Mouse (Mus musculus) kidney, embryonic 14.5 days (tissue): ENCODE results near the gene Tle6. TPM values are rescaled to one million over a fixed set of nuclear protein-coding genes. Genes with fewer than 3 reads are reported as not detected.

Experiments
- ATAC-seq: fragments of 200-750 bp; cut with Nextera tagmentation; 2 replicates; pipeline ENCODE4 v1.8.0; 2017; ENCODE audit warnings: moderate number of reproducible peaks, mild to moderate bottlenecking, moderate TSS enrichment, moderate library complexity; ENCODE audit not compliant: low FRiP score, low TSS enrichment
- H3K27ac ChIP-seq: fragments of 300-500 bp; sonication (generic); 2 replicates; pipeline ENCODE4 v1.5.1; 2014; ENCODE audit warnings: low read depth, mild to moderate bottlenecking, low read length, moderate library complexity, mixed read lengths
- H3K27me3 ChIP-seq: fragments of 300-500 bp; sonication (generic); 2 replicates; pipeline ENCODE4 v1.6.1; 2014; ENCODE audit warnings: mild to moderate bottlenecking, low read length; ENCODE audit not compliant: control insufficient read depth, insufficient read depth
- H3K36me3 ChIP-seq: fragments of 300-500 bp; sonication (generic); 2 replicates; pipeline ENCODE4 v1.6.1; 2014; ENCODE audit warnings: low read length, mixed read lengths; ENCODE audit not compliant: control insufficient read depth, insufficient read depth
- H3K4me1 ChIP-seq: fragments of 300-500 bp; sonication (generic); 2 replicates; pipeline ENCODE4 v1.6.1; 2014; ENCODE audit warnings: low read length, mixed read lengths; ENCODE audit not compliant: control insufficient read depth, insufficient read depth
- H3K4me2 ChIP-seq: fragments of 300-500 bp; sonication (generic); replicated peaks from 2 replicates; pipeline ENCODE4 v1.6.1; 2014; ENCODE audit warnings: low read depth, mild to moderate bottlenecking, low read length
- H3K4me3 ChIP-seq: fragments of 300-500 bp; sonication (generic); 2 replicates; pipeline ENCODE4 v1.5.1; 2014; ENCODE audit warnings: mild to moderate bottlenecking, low read length
- H3K9ac ChIP-seq: fragments of 300-500 bp; sonication (generic); 2 replicates; pipeline ENCODE4 v1.6.1; 2014; ENCODE audit warnings: low read depth, mild to moderate bottlenecking, low read length, moderate library complexity
- H3K9me3 ChIP-seq: fragments of 300-500 bp; sonication (generic); 2 replicates; pipeline ENCODE4 v1.6.1; 2016; ENCODE audit warnings: low read length; ENCODE audit not compliant: control insufficient read depth
- WGBS: fragments of 180-500 bp; shearing (Covaris S2); extraction: QIAGEN DNeasy Blood & Tissue Kit; methylation state at CpG from one replicate; pipeline ENCODE4 v1.1.7; 2014; 5-methylcytosine and 5-hydroxymethylcytosine counted together
- polyA plus RNA-seq: library from polyadenylated mRNA; unstranded; fragments of >200 nt; fragmentation: Nextera tagmentation; extraction: Ambion mirVana; gene quantifications from 2 replicates; pipeline ENCODE4 v1.2.1, GENCODE M21; 2014

Gene Tle6
- polyA plus RNA-seq, 1 experiment from 2014 or later = 15.5 TPM

DNA sequence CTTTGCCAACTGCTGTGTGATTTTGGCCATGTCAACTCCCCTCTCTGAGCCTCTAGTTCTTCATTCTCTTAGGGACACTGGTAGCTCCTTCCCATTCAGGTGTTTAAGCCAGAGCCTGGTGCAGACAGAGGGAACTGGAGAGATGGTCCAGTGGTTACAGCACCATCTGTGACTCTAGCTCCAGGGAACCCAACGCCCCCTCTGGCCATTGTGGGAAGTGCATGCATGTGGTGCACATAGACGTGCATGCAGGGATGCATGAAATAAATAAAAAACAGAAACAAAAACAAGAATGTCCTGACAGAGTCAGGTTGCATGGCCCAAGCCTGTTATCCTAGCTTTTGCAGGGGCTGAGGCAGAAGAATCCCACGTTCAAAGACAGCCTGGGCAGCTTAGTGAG, 44.6 kb downstream of the Tle6 start:
- Histone ChIP-seq H3K27ac (no peak overlapping the region), H3K4me1 (peaks cover 7% of the 10 kb centered on the region), H3K27me3 (no peaks in the 10 kb centered on the region), H3K4me3 (no peak overlapping the region), H3K9ac (no peak overlapping the region), H3K4me2 (no peak overlapping the region), H3K9me3 (no peaks in the 10 kb centered on the region), H3K36me3 (no peaks in the 10 kb centered on the region)
- WGBS = 73% methylated on average over 3 of the region's 3 CpGs
- ATAC-seq = no peak

- 77% methylated on average over 6 of the region's 6 CpGs for WGBS
- Histone ChIP-seq H3K27me3 (no peaks in the 10 kb centered on the region), H3K27ac (no peak overlapping the region), H3K4me2 (no peak overlapping the region), H3K4me3 (no peak overlapping the region), H3K9ac (no peak overlapping the region), H3K9me3 (no peaks in the 10 kb centered on the region), H3K36me3 (no peaks in the 10 kb centered on the region), H3K4me1 (no peaks in the 10 kb centered on the region)
- ATAC-seq = no peak
These were observed 46.8 kb downstream of the Tle6 start for GRCm38 (mm10) chr10:81553807-81554755.

DNA sequence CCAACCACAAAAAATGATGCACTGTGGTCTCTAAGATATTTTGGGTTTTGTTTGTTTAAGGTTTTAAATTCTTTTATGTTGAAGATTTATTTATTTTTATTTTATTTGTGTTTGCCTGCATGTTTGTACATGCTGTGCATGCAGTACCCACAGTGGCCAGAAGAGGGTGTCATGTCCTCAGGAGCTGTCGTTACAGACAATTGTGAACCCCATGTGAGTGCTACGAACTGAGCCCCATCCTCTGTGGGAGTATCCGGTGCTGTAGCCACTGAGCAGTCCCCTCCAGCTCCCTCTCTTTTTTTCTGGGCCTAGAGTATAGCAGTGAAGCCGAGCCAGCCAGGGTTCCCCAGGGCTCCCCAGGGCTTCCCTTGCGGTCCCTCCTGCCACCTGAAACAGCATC, 47.6 kb downstream of the Tle6 start:
- Histone ChIP-seq H3K4me3 (no peak overlapping the region), H3K4me1 (no peaks in the 10 kb centered on the region), H3K27ac (no peak overlapping the region), H3K27me3 (no peaks in the 10 kb centered on the region), H3K36me3 (no peaks in the 10 kb centered on the region), H3K9me3 (no peaks in the 10 kb centered on the region), H3K4me2 (no peak overlapping the region), H3K9ac (no peak overlapping the region)
- WGBS = 89% methylated on average over 5 of the region's 5 CpGs
- ATAC-seq = no peak

GRCm38 (mm10) chr10:81551597-81552102, 49.2 kb downstream of the Tle6 start:
- peak; percentile 90 for ATAC-seq
- H3K9me3 ChIP-seq = no peaks in the 10 kb centered on the region
- H3K4me2 ChIP-seq = no peak overlapping the region
- 7% methylated on average over 12 of the region's 12 CpGs for WGBS
- H3K27me3 ChIP-seq = no peaks in the 10 kb centered on the region
- no peak overlapping the region for H3K4me3 ChIP-seq
- H3K4me1 ChIP-seq = no peaks in the 10 kb centered on the region
- no peak overlapping the region for H3K9ac ChIP-seq
- H3K27ac ChIP-seq = no peak overlapping the region
- H3K36me3 ChIP-seq = no peaks in the 10 kb centered on the region

GRCm38 (mm10) chr10:81550257-81550656, 50.6 kb downstream of the Tle6 start:
- Histone ChIP-seq H3K9me3 (no peaks in the 10 kb centered on the region), H3K9ac (no peak overlapping the region), H3K4me3 (no peak overlapping the region), H3K4me1 (peaks cover 3% of the 10 kb centered on the region; the same call in 1 of the 2 replicates), H3K4me2 (no peak overlapping the region), H3K27me3 (no peaks in the 10 kb centered on the region), H3K27ac (no peak overlapping the region), H3K36me3 (no peaks in the 10 kb centered on the region)
- no peak for ATAC-seq
- WGBS = 13% methylated on average over 7 of the region's 7 CpGs

DNA sequence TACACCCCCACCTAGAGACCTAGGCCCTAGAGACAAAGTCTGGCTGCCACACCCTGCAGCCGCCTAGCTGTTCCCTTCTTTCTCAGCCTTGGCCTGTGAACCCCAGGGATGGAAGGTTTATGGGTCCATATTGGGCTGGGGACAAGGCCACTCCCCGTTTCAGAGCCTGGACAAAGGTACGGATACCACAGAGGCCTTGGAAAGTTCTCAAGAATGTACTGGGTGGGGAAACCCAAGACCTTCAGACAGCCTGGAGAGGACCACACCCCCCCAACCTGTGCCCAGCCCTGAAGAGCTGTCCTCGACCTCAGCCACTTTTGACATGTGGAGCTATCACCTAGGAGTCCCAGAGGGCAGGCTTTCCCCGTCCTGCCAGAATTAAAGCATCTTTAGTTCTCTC, 51.9 kb downstream of the Tle6 start:
- ATAC-seq = no peak
- Histone ChIP-seq H3K27ac (no peak overlapping the region), H3K4me2 (no peak overlapping the region), H3K4me1 (peaks cover 5% of the 10 kb centered on the region; the same call in 1 of the 2 replicates), H3K4me3 (no peak overlapping the region), H3K27me3 (no peaks in the 10 kb centered on the region), H3K9ac (no peak overlapping the region), H3K9me3 (no peaks in the 10 kb centered on the region), H3K36me3 (no peaks in the 10 kb centered on the region)
- 67% methylated on average over 5 of the region's 5 CpGs for WGBS

- no peaks in the 10 kb centered on the region for H3K9me3 ChIP-seq
- no peak overlapping the region for H3K4me3 ChIP-seq
- H3K36me3 ChIP-seq = no peaks in the 10 kb centered on the region; the same call in 1 of the 2 replicates
- 90% methylated on average over 13 of the region's 13 CpGs for WGBS
- H3K4me1 ChIP-seq = peaks cover 24% of the 10 kb centered on the region
- H3K9ac ChIP-seq = no peak overlapping the region
- H3K4me2 ChIP-seq = no peak overlapping the region
- no peaks in the 10 kb centered on the region for H3K27me3 ChIP-seq
- no peak overlapping the region for H3K27ac ChIP-seq
- no peak for ATAC-seq
These were observed 53.9 kb downstream of the Tle6 start for GRCm38 (mm10) chr10:81546788-81547571.

DNA sequence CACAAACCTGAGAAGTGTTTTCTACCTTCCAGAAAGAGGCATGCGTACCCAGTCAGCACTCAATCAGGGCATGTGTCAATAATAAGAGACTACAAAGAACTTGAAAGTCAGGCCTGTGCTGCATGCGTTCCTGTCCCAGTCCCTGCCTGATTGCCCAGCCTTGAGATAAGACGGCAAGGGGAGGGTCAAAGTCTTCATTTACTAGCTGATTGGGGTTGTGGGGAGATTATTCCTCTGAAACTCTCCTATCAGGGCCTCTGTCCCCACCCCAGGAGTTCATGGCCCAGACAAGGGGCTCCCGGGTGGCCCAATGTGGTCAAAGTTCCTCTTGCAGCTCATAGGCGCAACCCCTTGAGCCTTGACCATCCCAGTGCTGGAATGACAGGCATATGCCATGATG, 54.5 kb downstream of the Tle6 start:
- H3K9ac ChIP-seq = 0 out of 2 replicates have a peak overlapping the region, but pooled peaks have one; percentile 12
- no peak for ATAC-seq

More for the DNA sequence above, 54.5 kb downstream of the Tle6 start:
- Histone ChIP-seq H3K36me3 (no peaks in the 10 kb centered on the region; the same call in 1 of the 2 replicates), H3K27ac (no peak overlapping the region), H3K4me3 (no peak overlapping the region), H3K4me2 (no peak overlapping the region), H3K4me1 (peaks cover 28% of the 10 kb centered on the region), H3K27me3 (no peaks in the 10 kb centered on the region), H3K9me3 (no peaks in the 10 kb centered on the region)
- WGBS = 76% methylated on average over 5 of the region's 5 CpGs
